Mouse (Mus musculus): ENCODE results near the gene Bub1b. TPM values are rescaled to one million over a fixed set of nuclear protein-coding genes. Genes with fewer than 3 reads are reported as not detected.

Gene Bub1b
- polyA plus RNA-seq, 1 experiment from 2014 or later = 15.7 TPM

- 79% methylated on average over 5 of the region's 5 CpGs for WGBS (ENCODE audit: insufficient replicate concordance)
- DNase-seq (no peak), ATAC-seq (no peak)
- H3K9me3 ChIP-seq (ENCODE audit: low read length) = no peaks in the 10 kb centered on the region
- no peak overlapping the region for H3K9ac ChIP-seq (replicated peaks)
- H3K4me1 ChIP-seq (ENCODE audit: insufficient read depth) = no peaks in the 10 kb centered on the region
- no peak overlapping the region for H3K4me2 ChIP-seq (ENCODE audit: low read depth, low read length)
- TF ChIP-seq EP300 (IDR thresholded peaks at IDR 0.05; ENCODE audit: low read depth) = no peak
- TF ChIP-seq CTCF (IDR thresholded peaks at IDR 0.05; ENCODE audit: low read depth) = no peak
- peaks cover 82% of the 10 kb centered on the region for H3K36me3 ChIP-seq (replicated peaks; ENCODE audit: insufficient read depth, low read length)
- no peak overlapping the region for H3K27ac ChIP-seq (ENCODE audit: low read depth)
- H3K4me3 ChIP-seq (ENCODE audit: low read depth, low read length) = no peak overlapping the region
- H3K27me3 ChIP-seq (ENCODE audit: insufficient read depth, low read length) = no peaks in the 10 kb centered on the region
Observed at GRCm38 (mm10) chr2:118633441-118633840, 35.4 kb downstream of the Bub1b start.

GRCm38 (mm10) chr2:118637258-118637657, 39.2 kb downstream of the Bub1b start:
- ATAC-seq = no peak
- Histone ChIP-seq H3K4me3 (ENCODE audit: low read depth, low read length) (no peak overlapping the region), H3K9ac (replicated peaks) (no peak overlapping the region), H3K4me2 (ENCODE audit: low read depth, low read length) (no peak overlapping the region), H3K9me3 (ENCODE audit: low read length) (no peaks in the 10 kb centered on the region), H3K27me3 (ENCODE audit: insufficient read depth, low read length) (no peaks in the 10 kb centered on the region), H3K4me1 (ENCODE audit: insufficient read depth) (no peaks in the 10 kb centered on the region), H3K27ac (ENCODE audit: low read depth) (no peak overlapping the region), H3K36me3 (replicated peaks; ENCODE audit: insufficient read depth, low read length) (peaks cover 85% of the 10 kb centered on the region)
- no peak for TF ChIP-seq EP300 (IDR thresholded peaks at IDR 0.05; ENCODE audit: low read depth)
- TF ChIP-seq CTCF (IDR thresholded peaks at IDR 0.05; ENCODE audit: low read depth) = no peak
- 81% methylated on average over 5 of the region's 5 CpGs for WGBS (ENCODE audit: insufficient replicate concordance)
- no peak for DNase-seq

GRCm38 (mm10) chr2:118637888-118638526, 40.0 kb downstream of the Bub1b start:
- TF ChIP-seq CTCF (IDR thresholded peaks at IDR 0.05; ENCODE audit: low read depth) (peak; percentile 94), EP300 (IDR thresholded peaks at IDR 0.05; ENCODE audit: low read depth) (no peak)
- Histone ChIP-seq H3K9ac (replicated peaks) (no peak overlapping the region), H3K36me3 (replicated peaks; ENCODE audit: insufficient read depth, low read length) (peaks cover 85% of the 10 kb centered on the region), H3K27ac (ENCODE audit: low read depth) (no peak overlapping the region), H3K4me1 (ENCODE audit: insufficient read depth) (no peaks in the 10 kb centered on the region), H3K4me3 (ENCODE audit: low read depth, low read length) (no peak overlapping the region), H3K4me2 (ENCODE audit: low read depth, low read length) (no peak overlapping the region), H3K27me3 (ENCODE audit: insufficient read depth, low read length) (no peaks in the 10 kb centered on the region), H3K9me3 (ENCODE audit: low read length) (no peaks in the 10 kb centered on the region)
- DNase-seq (peak; percentile 82), ATAC-seq (peak; percentile 55)
- WGBS (ENCODE audit: insufficient replicate concordance) = 38% methylated on average over 8 of the region's 8 CpGs

- DNase-seq (no peak), ATAC-seq (peak; percentile 27; the same call in 1 of the 2 replicates)
- WGBS (ENCODE audit: insufficient replicate concordance) = 83% methylated on average over 8 of the region's 8 CpGs
- H3K4me1 ChIP-seq (ENCODE audit: insufficient read depth) = no peaks in the 10 kb centered on the region
- no peak overlapping the region for H3K9ac ChIP-seq (replicated peaks)
- H3K27me3 ChIP-seq (ENCODE audit: insufficient read depth, low read length) = no peaks in the 10 kb centered on the region
- H3K27ac ChIP-seq (ENCODE audit: low read depth) = no peak overlapping the region
- H3K4me2 ChIP-seq (ENCODE audit: low read depth, low read length) = no peak overlapping the region
- H3K36me3 ChIP-seq (replicated peaks; ENCODE audit: insufficient read depth, low read length) = peaks cover 85% of the 10 kb centered on the region
- no peaks in the 10 kb centered on the region for H3K9me3 ChIP-seq (ENCODE audit: low read length)
- no peak overlapping the region for H3K4me3 ChIP-seq (ENCODE audit: low read depth, low read length)
- TF ChIP-seq CTCF (IDR thresholded peaks at IDR 0.05; ENCODE audit: low read depth) (no peak), EP300 (IDR thresholded peaks at IDR 0.05; ENCODE audit: low read depth) (no peak)
Observed at GRCm38 (mm10) chr2:118638686-118639085, 40.7 kb downstream of the Bub1b start.

- Histone ChIP-seq H3K27me3 (ENCODE audit: insufficient read depth, low read length) (no peaks in the 10 kb centered on the region), H3K9me3 (ENCODE audit: low read length) (no peaks in the 10 kb centered on the region), H3K36me3 (replicated peaks; ENCODE audit: insufficient read depth, low read length) (peaks cover 68% of the 10 kb centered on the region), H3K4me3 (ENCODE audit: low read depth, low read length) (no peak overlapping the region), H3K4me2 (ENCODE audit: low read depth, low read length) (no peak overlapping the region), H3K27ac (ENCODE audit: low read depth) (no peak overlapping the region), H3K9ac (replicated peaks) (no peak overlapping the region), H3K4me1 (ENCODE audit: insufficient read depth) (no peaks in the 10 kb centered on the region)
- DNase-seq (no peak), ATAC-seq (no peak)
- 81% methylated on average over 2 of the region's 2 CpGs for WGBS (ENCODE audit: insufficient replicate concordance)
- TF ChIP-seq EP300 (IDR thresholded peaks at IDR 0.05; ENCODE audit: low read depth) = no peak
- TF ChIP-seq CTCF (IDR thresholded peaks at IDR 0.05; ENCODE audit: low read depth) = peak; percentile 19; the same call in 1 of the 2 replicates
Observed at GRCm38 (mm10) chr2:118641147-118641546, 43.1 kb downstream of the Bub1b start.

GRCm38 (mm10) chr2:118642431-118642830, 44.4 kb downstream of the Bub1b start:
- no peak for TF ChIP-seq EP300 (IDR thresholded peaks at IDR 0.05; ENCODE audit: low read depth)
- TF ChIP-seq CTCF (IDR thresholded peaks at IDR 0.05; ENCODE audit: low read depth) = no peak
- no peak overlapping the region for H3K27ac ChIP-seq (ENCODE audit: low read depth)
- H3K4me3 ChIP-seq (ENCODE audit: low read depth, low read length) = no peak overlapping the region
- no peak overlapping the region for H3K4me2 ChIP-seq (ENCODE audit: low read depth, low read length)
- 0 out of 2 replicates have a peak overlapping the region, but pooled peaks have one; percentile 21 for H3K9ac ChIP-seq (replicated peaks)
- H3K27me3 ChIP-seq (ENCODE audit: insufficient read depth, low read length) = no peaks in the 10 kb centered on the region
- ATAC-seq (no peak), DNase-seq (no peak)
- peaks cover 60% of the 10 kb centered on the region for H3K36me3 ChIP-seq (replicated peaks; ENCODE audit: insufficient read depth, low read length)
- 65% methylated on average over 3 of the region's 3 CpGs for WGBS (ENCODE audit: insufficient replicate concordance)
- H3K9me3 ChIP-seq (ENCODE audit: low read length) = no peaks in the 10 kb centered on the region
- H3K4me1 ChIP-seq (ENCODE audit: insufficient read depth) = no peaks in the 10 kb centered on the region

All from liver, postnatal 0 days (tissue).